Mouse (Mus musculus) ES-E14 (cell line): ENCODE measurements around the gene Tmem254c. TPM values are rescaled to one million over a fixed set of nuclear protein-coding genes. Genes with fewer than 3 reads are reported as not detected.
"Not testable (repeated sequence)": the region's sequence is repeated elsewhere in the genome, so short reads cannot be mapped to it uniquely, and the experiment has no call there.

ENCODE experiments used
- DNase-seq: peaks from one replicate; pipeline ENCODE4 v3.0.0-alpha.2; 2013; ENCODE audit warnings: low read depth, low spot score
- H3K27ac ChIP-seq: 2 replicates; pipeline ENCODE4 v1.5.1; 2012; ENCODE audit warnings: low read depth, mild to moderate bottlenecking, low read length, moderate library complexity, mixed read lengths; ENCODE audit not compliant: poor library complexity, insufficient read depth, severe bottlenecking
- H3K36me3 ChIP-seq: 2 replicates; pipeline ENCODE4 v1.6.1; 2012; ENCODE audit warnings: mild to moderate bottlenecking, low read length, moderate library complexity, mixed read lengths; ENCODE audit not compliant: control insufficient read depth, poor library complexity, insufficient read depth, severe bottlenecking
- H3K4me1 ChIP-seq, 2 experiments: fragments of 150-350 bp in 1 of 2; sonication (generic) in 1 of 2; 2 replicates each; pipeline ENCODE4 v1.6.1; 2012; ENCODE audit warnings: low read length in 2 of 2, mild to moderate bottlenecking in 1 of 2, mixed read lengths in 1 of 2; ENCODE audit not compliant: control insufficient read depth in 2 of 2, insufficient read depth in 2 of 2, poor library complexity in 1 of 2
- H3K4me3 ChIP-seq, 2 experiments: fragments of 150-350 bp in 1 of 2; sonication (generic) in 1 of 2; 2 replicates each; pipeline ENCODE4 v1.5.1; 2012; ENCODE audit warnings: low read length in 2 of 2, low read depth in 1 of 2, mild to moderate bottlenecking in 1 of 2, mixed read lengths in 1 of 2; ENCODE audit not compliant: insufficient read depth in 1 of 2, poor library complexity in 1 of 2, severe bottlenecking in 1 of 2
- H3K9ac ChIP-seq: 2 replicates; pipeline ENCODE4 v1.6.1; 2012; ENCODE audit warnings: low read depth, mild to moderate bottlenecking, low read length, mixed read lengths; ENCODE audit not compliant: poor library complexity, insufficient read depth, severe bottlenecking
- H3K9me3 ChIP-seq: fragments of 150-350 bp; sonication (generic); 2 replicates; pipeline ENCODE4 v1.6.1; 2012; ENCODE audit warnings: low read depth, mild to moderate bottlenecking, low read length; ENCODE audit not compliant: control insufficient read depth, insufficient read depth
- in situ Hi-C, 2 experiments: fragments of 600-800 bp; cut with MboI; formaldehyde crosslinking; loops; one replicate each; pipeline ENCODE4 v1.15.1; 2025; ENCODE audit warnings: low sequenced_read_pairs in 2 of 2, inconsistent platforms in 1 of 2; ENCODE audit not compliant: unreplicated experiment in 2 of 2
- total RNA-seq: library from RNA; depleted of rRNA; stranded (reverse); fragments of 300-350 nt; gene quantifications from 2 replicates; pipeline ENCODE4 v1.2.3, GENCODE M21; 2012; rRNA removed

The Tmem254c gene
- 23.6 and 25.1 TPM in 2 replicates for total RNA-seq

DNA sequence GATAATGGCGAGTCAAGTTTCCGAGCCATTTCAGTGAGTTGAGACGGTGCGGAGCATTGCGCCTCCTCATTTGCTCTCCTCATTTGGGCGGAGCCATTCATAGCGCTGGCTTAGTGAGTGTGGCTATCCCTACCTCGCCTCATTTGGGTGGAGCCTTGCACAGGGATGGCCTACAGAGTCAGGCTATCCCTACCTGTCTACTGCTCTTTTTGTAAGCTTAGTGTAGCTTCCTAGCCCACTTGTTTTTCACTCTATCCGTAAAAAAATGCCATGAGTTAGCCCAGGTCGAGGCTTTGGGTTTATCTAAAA lies at the start of gene Tmem254c:
Tmem254c (minus strand) TSS at position 31 of the 309 bp plus-strand sequence.
- H3K27ac ChIP-seq, H3K9me3 ChIP-seq, H3K36me3 ChIP-seq, in situ Hi-C loops, H3K9ac ChIP-seq, H3K4me1 ChIP-seq, H3K4me3 ChIP-seq, DNase-seq: not testable (repeated sequence)

DNA sequence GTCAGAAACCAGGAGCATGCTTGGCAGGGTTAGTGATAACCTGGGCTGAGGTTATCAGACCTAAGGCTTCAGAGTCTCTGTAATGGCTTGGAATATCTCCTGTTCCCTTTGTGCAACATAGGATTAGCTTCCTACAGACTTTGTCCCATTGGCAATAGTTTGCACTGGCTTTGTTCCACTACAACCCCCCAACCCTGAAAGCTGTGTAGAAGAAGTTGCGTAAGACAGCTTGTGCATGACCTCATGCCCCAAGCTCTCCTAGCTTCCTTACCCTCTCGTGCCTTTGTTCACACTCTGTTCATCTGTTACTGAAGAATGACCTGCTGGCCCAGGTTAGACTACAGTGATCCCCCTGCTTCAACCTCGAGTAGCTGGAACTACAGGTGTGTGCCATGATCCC lies 30.5 kb upstream of the Tmem254c start:
- H3K9me3 ChIP-seq = not testable (repeated sequence)

GRCm38 (mm10) chr14:26081997-26082396 lies 14.8 kb upstream of the Tmem254c start, which contains the start of gene Cphx3:
Gene Cphx3 (plus strand): TSS chr14:26082297.
- in situ Hi-C loops, DNase-seq, H3K27ac ChIP-seq: not testable (repeated sequence)

More for the DNA sequence above, 30.5 kb upstream of the Tmem254c start:
- H3K9ac ChIP-seq, H3K4me3 ChIP-seq, H3K4me1 ChIP-seq, H3K27ac ChIP-seq, H3K36me3 ChIP-seq, in situ Hi-C loops, DNase-seq: not testable (repeated sequence)

GRCm38 (mm10) chr14:26081216-26081615 lies 14.1 kb upstream of the Tmem254c start, which contains the start of gene Cphx2:
Gene Cphx2 (plus strand): TSS chr14:26081516.
- H3K4me3 ChIP-seq, in situ Hi-C loops, H3K4me1 ChIP-seq, H3K9me3 ChIP-seq, H3K9ac ChIP-seq, H3K36me3 ChIP-seq, H3K27ac ChIP-seq, DNase-seq: not testable (repeated sequence)

More at GRCm38 (mm10) chr14:26081997-26082396, 14.8 kb upstream of the Tmem254c start, which contains the start of gene Cphx3:
- H3K9ac ChIP-seq, H3K4me1 ChIP-seq, H3K9me3 ChIP-seq, H3K4me3 ChIP-seq, H3K36me3 ChIP-seq: not testable (repeated sequence)

GRCm38 (mm10) chr14:26076620-26077390 lies 9.7 kb upstream of the Tmem254c start:
- H3K9ac ChIP-seq, H3K36me3 ChIP-seq, H3K4me3 ChIP-seq, H3K4me1 ChIP-seq, DNase-seq, in situ Hi-C loops, H3K9me3 ChIP-seq, H3K27ac ChIP-seq: not testable (repeated sequence)

DNA sequence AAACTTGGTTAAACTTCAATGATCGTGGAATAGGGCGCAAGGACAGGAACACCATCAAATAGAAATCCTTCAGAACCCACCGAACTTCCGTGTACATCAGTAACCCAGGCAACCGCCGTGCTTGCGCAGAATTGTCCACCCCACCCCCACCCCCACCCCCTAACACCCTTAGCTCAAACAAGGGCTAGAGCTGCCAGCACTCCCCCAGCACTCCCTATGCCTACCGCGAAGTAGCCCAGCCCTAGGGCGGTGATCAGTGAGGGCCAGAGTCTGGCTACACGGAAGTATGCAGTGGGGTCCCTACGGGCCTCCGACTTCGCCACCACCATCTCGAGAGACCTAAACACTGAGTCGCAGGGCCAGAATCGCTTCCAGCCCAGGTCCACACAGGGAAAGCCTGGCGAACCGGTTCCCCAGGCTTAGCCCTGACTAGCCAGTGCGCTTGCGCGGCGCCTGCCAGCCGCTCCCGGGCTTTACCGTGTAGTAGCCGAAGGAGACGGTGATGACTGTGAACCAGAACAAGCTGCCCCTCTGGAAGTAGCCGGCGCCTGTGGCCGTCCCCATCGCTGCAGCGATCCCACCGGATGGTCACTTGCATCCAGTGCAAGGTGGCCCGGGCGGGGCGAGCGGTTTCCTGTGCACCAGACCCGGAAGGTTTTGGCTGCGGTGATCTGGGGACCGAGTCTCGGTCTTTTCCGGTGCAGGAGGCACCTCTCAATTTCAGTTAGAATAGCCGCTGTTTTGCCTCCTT lies 406 bp downstream of the Tmem254c start:
- H3K9ac ChIP-seq, H3K9me3 ChIP-seq, H3K27ac ChIP-seq, in situ Hi-C loops, H3K4me3 ChIP-seq, DNase-seq, H3K36me3 ChIP-seq, H3K4me1 ChIP-seq: not testable (repeated sequence)

DNA sequence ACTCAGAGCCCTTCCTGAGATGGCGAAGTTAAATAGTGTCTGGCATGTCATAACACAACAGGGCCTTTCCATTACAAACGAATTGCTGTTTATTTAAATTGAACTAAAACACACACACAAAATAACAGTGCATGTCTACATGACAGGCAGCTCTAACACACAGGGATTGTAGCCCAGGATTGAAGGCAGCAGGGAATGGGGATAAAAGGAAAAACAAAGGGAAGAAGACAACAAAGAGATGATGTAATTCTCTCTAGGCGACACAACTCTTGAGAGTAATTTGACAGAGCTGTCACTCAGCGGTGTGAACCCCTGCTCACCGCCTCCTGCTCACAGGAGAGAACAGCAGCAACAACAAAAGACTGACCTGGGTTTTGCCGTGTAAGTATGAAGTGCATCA lies 7.8 kb downstream of the Tmem254c start:
- DNase-seq, H3K27ac ChIP-seq, H3K9me3 ChIP-seq, in situ Hi-C loops, H3K4me1 ChIP-seq, H3K4me3 ChIP-seq, H3K36me3 ChIP-seq, H3K9ac ChIP-seq: not testable (repeated sequence)

DNA sequence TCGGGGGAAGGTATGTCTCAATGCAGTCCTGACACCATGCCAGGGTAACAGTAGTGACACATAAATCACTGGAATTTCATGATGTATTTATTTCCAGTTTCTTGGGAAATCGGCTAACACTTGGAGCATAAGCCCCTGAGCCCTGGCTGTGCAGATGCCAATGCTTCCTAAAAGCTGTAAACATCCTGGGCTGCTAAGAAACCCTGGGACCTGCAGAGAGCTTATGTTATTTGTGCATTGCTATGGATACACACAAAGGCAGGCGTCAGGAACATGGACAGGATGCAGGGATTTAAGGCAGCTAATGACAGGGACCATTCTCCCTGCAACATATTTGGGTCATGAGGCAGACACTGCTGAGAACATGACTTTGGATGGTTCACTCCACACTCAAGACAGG lies 9.0 kb downstream of the Tmem254c start:
- H3K4me1 ChIP-seq = not testable (repeated sequence)

More for the DNA sequence above, 9.0 kb downstream of the Tmem254c start:
- in situ Hi-C loops, H3K4me3 ChIP-seq, H3K9ac ChIP-seq, H3K9me3 ChIP-seq, DNase-seq, H3K36me3 ChIP-seq, H3K27ac ChIP-seq: not testable (repeated sequence)
